Mouse (Mus musculus): Measurements from ENCODE around the gene Ifitm7. TPM values are rescaled to one million over a fixed set of nuclear protein-coding genes. Genes with fewer than 3 reads are reported as not detected.
A peak's percentile ranks its signal among the peaks of the same experiment; 100 is the strongest.

Ifitm7 gene
- polyA plus RNA-seq, 2 experiments: 0.08 to 0.09 TPM

DNA sequence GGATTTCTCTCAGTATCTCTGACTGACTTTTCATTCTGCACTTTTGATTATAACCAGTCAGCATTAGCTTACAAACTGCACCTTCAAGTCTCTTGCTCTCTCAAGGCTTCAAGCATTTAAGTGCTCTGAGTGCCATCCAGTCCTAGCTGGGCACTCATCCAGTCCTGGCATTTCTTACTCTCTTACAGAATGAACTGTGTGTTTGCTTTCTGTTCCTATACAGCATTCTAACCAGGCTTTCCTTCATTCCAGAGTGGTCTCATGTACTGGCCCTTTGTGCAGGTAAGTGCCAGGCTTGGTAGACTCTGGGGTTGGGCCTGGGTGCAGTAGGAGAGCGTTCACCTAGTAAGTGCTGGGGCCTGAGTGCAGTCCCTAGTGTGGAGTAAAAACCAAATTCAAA is 40.4 kb downstream of the Ifitm7 start:
- Histone ChIP-seq H3K9me3 (ENCODE audit: control insufficient read depth, low read length) (no peaks in the 10 kb centered on the region), H3K4me3 (ENCODE audit: insufficient read depth in 1 of 2, low read depth in 2 of 2, low read length in 2 of 2) (no peak overlapping the region), H3K36me3 (replicated peaks; ENCODE audit: control insufficient read depth, insufficient read depth, low read depth) (no peaks in the 10 kb centered on the region), H3K4me2 (ENCODE audit: low read depth) (no peak overlapping the region), H3K4me1 (replicated peaks; ENCODE audit: control insufficient read depth in 2 of 2, insufficient read depth in 2 of 2, low read length in 1 of 2) (no peaks in the 10 kb centered on the region), H3K27me3 (ENCODE audit: control insufficient read depth, insufficient read depth, low read length) (peaks cover under 1% of the 10 kb centered on the region; the same call in 1 of the 2 replicates), H3K9ac (replicated peaks) (no peak overlapping the region), H3K27ac (no peak overlapping the region)
- DNase-seq (ENCODE audit: low read depth in 3 of 3, low spot score in 3 of 3): no peak
- 67% methylated on average over 1 of the region's 1 CpGs for WGBS (ENCODE audit: insufficient replicate concordance)
- no peak for TF ChIP-seq EP300 (IDR thresholded peaks at IDR 0.05; ENCODE audit: low read depth)
- TF ChIP-seq CTCF (IDR thresholded peaks at IDR 0.05; ENCODE audit: low read depth): no peak
- ATAC-seq (ENCODE audit: insufficient read depth): no peak

DNA sequence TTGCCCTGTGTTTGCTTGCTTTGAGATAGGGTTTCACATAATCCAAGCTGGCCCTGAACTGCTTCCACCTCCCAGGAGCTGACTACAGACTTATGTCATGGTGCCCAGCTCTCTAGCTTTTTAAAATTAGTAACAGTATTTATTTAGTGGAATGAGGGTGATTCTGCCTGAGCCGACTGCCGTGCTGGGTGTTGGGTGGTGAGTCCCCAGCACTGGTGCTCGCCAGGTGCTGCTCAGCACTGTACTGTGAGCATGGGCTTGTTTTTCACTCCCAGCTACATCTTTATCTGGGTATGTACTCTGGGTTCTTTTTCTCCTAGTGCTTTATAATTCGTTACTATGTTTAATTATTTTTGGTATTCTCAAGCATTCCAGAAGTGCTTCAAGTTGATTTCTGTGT is 41.5 kb downstream of the Ifitm7 start:
- TF ChIP-seq CTCF (IDR thresholded peaks at IDR 0.05; ENCODE audit: low read depth) (no peak), EP300 (IDR thresholded peaks at IDR 0.05; ENCODE audit: low read depth) (no peak)
- no peaks in the 10 kb centered on the region for H3K9me3 ChIP-seq (ENCODE audit: control insufficient read depth, low read length)
- no peak for DNase-seq (ENCODE audit: low read depth in 3 of 3, low spot score in 3 of 3)
- H3K4me1 ChIP-seq (replicated peaks; ENCODE audit: control insufficient read depth in 2 of 2, insufficient read depth in 2 of 2, low read length in 1 of 2): no peaks in the 10 kb centered on the region
- WGBS (ENCODE audit: insufficient replicate concordance): 60% methylated on average over 4 of the region's 4 CpGs
- no peak overlapping the region for H3K4me3 ChIP-seq (ENCODE audit: insufficient read depth in 1 of 2, low read depth in 2 of 2, low read length in 2 of 2)
- no peak overlapping the region for H3K9ac ChIP-seq (replicated peaks)
- no peak for ATAC-seq (ENCODE audit: insufficient read depth)
- H3K27ac ChIP-seq: no peak overlapping the region
- peaks cover 9% of the 10 kb centered on the region for H3K27me3 ChIP-seq (ENCODE audit: control insufficient read depth, insufficient read depth, low read length)
- H3K36me3 ChIP-seq (replicated peaks; ENCODE audit: control insufficient read depth, insufficient read depth, low read depth): no peaks in the 10 kb centered on the region
- H3K4me2 ChIP-seq (ENCODE audit: low read depth): no peak overlapping the region

DNA sequence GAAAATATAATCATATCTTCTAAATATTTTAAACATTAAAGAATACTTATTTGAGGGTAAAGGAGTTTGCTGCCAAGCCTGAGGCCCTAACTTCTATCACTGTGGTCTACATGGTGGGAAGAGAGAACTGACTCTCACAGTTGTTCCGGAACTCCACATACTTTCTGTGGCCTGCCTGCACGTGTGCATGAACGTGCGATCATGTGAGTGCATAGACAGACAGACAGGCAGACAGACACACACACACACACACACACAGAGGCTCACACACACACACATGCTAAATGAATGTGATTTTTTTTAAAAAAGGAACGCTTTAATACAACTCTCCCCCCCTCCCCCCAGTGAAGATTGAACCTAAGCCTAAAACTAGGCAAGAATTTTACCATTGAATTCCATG is 41.9 kb downstream of the Ifitm7 start:
- Histone ChIP-seq H3K36me3 (replicated peaks; ENCODE audit: control insufficient read depth, insufficient read depth, low read depth) (no peaks in the 10 kb centered on the region), H3K27ac (no peak overlapping the region), H3K4me3 (ENCODE audit: insufficient read depth in 1 of 2, low read depth in 2 of 2, low read length in 2 of 2) (no peak overlapping the region), H3K9ac (replicated peaks) (no peak overlapping the region), H3K4me1 (replicated peaks; ENCODE audit: control insufficient read depth in 2 of 2, insufficient read depth in 2 of 2, low read length in 1 of 2) (no peaks in the 10 kb centered on the region), H3K4me2 (ENCODE audit: low read depth) (no peak overlapping the region), H3K9me3 (ENCODE audit: control insufficient read depth, low read length) (no peaks in the 10 kb centered on the region), H3K27me3 (ENCODE audit: control insufficient read depth, insufficient read depth, low read length) (peaks cover 9% of the 10 kb centered on the region)
- no peak for ATAC-seq (ENCODE audit: insufficient read depth)
- no peak for DNase-seq (ENCODE audit: low read depth in 3 of 3, low spot score in 3 of 3)
- TF ChIP-seq CTCF (IDR thresholded peaks at IDR 0.05; ENCODE audit: low read depth): no peak
- no peak for TF ChIP-seq EP300 (IDR thresholded peaks at IDR 0.05; ENCODE audit: low read depth)
- 65% methylated on average over 5 of the region's 5 CpGs for WGBS (ENCODE audit: insufficient replicate concordance)

DNA sequence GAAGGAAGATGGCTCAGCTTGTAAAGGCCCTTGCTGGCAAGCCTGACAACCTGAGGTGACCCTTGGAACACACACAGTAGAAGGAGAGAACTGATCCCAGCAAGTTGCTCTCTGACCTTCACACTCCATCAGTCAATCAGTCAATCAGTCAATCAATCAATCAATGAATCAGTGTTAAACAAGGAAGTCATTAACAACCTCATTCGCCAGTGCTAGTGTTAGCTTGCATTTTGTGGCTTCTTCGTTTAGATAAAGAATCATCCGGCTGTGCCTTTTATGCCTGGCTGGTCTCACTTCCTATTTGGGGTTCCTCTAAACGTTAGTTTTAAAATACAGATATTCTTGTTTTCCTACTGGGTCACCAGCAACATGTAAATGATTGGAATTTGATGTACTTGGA is 42.5 kb downstream of the Ifitm7 start:
- no peak for ATAC-seq (ENCODE audit: insufficient read depth)
- WGBS (ENCODE audit: insufficient replicate concordance): 9% methylated on average over 4 of the region's 4 CpGs
- TF ChIP-seq EP300 (IDR thresholded peaks at IDR 0.05; ENCODE audit: low read depth) (no peak), CTCF (IDR thresholded peaks at IDR 0.05; ENCODE audit: low read depth) (no peak)

GRCm38 (mm10) chr16:13940847-13941395 is 45.8 kb downstream of the Ifitm7 start:
- Histone ChIP-seq H3K9ac (replicated peaks) (no peak overlapping the region), H3K4me1 (replicated peaks; ENCODE audit: control insufficient read depth in 2 of 2, insufficient read depth in 2 of 2, low read length in 1 of 2) (no peaks in the 10 kb centered on the region), H3K27me3 (ENCODE audit: control insufficient read depth, insufficient read depth, low read length) (peaks cover 9% of the 10 kb centered on the region), H3K27ac (no peak overlapping the region), H3K36me3 (replicated peaks; ENCODE audit: control insufficient read depth, insufficient read depth, low read depth) (no peaks in the 10 kb centered on the region), H3K9me3 (ENCODE audit: control insufficient read depth, low read length) (no peaks in the 10 kb centered on the region), H3K4me2 (ENCODE audit: low read depth) (peak overlapping the region; percentile 46), H3K4me3 (ENCODE audit: insufficient read depth in 1 of 2, low read depth in 2 of 2, low read length in 2 of 2) (peak overlapping the region; percentile 42 to 43)
- DNase-seq (ENCODE audit: low read depth in 3 of 3, low spot score in 3 of 3): no peak
- 3% methylated on average over 31 of the region's 34 CpGs for WGBS (ENCODE audit: insufficient replicate concordance)
- TF ChIP-seq EP300 (IDR thresholded peaks at IDR 0.05; ENCODE audit: low read depth) (no peak), CTCF (IDR thresholded peaks at IDR 0.05; ENCODE audit: low read depth) (no peak)
- peak; percentile 21; the same call in 1 of the 2 replicates for ATAC-seq (ENCODE audit: insufficient read depth)

More for the DNA sequence above, 42.5 kb downstream of the Ifitm7 start:
- H3K36me3 ChIP-seq (replicated peaks; ENCODE audit: control insufficient read depth, insufficient read depth, low read depth): no peaks in the 10 kb centered on the region
- H3K9me3 ChIP-seq (ENCODE audit: control insufficient read depth, low read length): no peaks in the 10 kb centered on the region
- no peaks in the 10 kb centered on the region for H3K4me1 ChIP-seq (replicated peaks; ENCODE audit: control insufficient read depth in 2 of 2, insufficient read depth in 2 of 2, low read length in 1 of 2)
- H3K9ac ChIP-seq (replicated peaks): no peak overlapping the region
- H3K4me3 ChIP-seq (ENCODE audit: insufficient read depth in 1 of 2, low read depth in 2 of 2, low read length in 2 of 2): no peak overlapping the region
- H3K27ac ChIP-seq: no peak overlapping the region
- no peak overlapping the region for H3K4me2 ChIP-seq (ENCODE audit: low read depth)
- peaks cover 9% of the 10 kb centered on the region for H3K27me3 ChIP-seq (ENCODE audit: control insufficient read depth, insufficient read depth, low read length)
- no peak for DNase-seq (ENCODE audit: low read depth in 3 of 3, low spot score in 3 of 3)
